Mouse (Mus musculus): ENCODE data around the gene Abhd14b. TPM values are rescaled to one million over a fixed set of nuclear protein-coding genes. Genes with fewer than 3 reads are reported as not detected.

Abhd14b gene
- 29.0 and 36.5 TPM in 2 replicates for polyA plus RNA-seq (2012; rRNA removed)

DNA sequence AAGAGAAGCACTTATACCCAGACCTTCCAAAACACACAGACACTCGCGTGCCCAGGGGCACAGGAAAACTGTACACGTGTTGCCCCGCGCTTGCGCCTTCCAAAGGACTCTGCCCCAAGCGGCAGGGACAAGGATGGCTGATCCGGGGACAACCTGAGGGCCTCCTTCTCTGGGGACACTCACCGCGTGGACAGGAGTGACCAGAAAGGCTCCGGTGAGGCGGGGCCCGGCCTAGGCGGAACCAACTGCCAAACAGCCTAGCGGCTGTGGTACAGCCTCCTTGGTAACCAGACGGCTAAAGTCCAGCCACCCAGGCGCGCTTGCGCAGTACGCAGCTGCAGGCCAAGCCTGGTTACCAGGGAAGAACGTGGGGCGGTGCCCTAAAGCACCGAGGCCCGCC, at the start of gene Abhd14b, which contains the start of gene Abhd14a:
Gene Abhd14b, plus strand, starts transcription at position 112 of the 400 bp plus-strand sequence.
Gene Abhd14a, minus strand, starts transcription at position 331 of the 400 bp plus-strand sequence.
- DNase-seq (ENCODE audit: extremely low spot score in 1 of 2, low spot score in 1 of 2) = peak; percentile 84 to 96

DNA sequence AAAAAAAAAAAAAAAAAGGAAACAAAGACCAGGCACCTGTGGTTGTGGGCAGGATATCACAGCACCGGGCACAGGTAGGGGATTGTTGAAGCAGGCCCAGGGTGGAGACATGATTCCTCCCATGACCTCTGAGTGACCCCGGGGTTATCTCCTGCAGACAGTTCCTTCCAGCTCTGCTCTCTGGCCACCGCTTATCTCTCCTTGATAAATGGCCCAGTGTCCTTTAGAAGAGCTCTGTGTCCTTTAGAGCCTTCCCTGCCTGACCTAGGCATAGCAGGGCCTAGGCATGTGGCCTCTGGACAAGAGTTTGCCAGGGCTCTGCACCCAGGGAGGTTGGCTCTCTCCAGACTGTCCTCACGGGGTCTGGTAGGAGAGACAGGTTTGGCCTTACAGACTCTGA, 49.5 kb upstream of the Abhd14b start:
- no peak for DNase-seq (ENCODE audit: extremely low spot score in 1 of 2, low spot score in 1 of 2)

DNA sequence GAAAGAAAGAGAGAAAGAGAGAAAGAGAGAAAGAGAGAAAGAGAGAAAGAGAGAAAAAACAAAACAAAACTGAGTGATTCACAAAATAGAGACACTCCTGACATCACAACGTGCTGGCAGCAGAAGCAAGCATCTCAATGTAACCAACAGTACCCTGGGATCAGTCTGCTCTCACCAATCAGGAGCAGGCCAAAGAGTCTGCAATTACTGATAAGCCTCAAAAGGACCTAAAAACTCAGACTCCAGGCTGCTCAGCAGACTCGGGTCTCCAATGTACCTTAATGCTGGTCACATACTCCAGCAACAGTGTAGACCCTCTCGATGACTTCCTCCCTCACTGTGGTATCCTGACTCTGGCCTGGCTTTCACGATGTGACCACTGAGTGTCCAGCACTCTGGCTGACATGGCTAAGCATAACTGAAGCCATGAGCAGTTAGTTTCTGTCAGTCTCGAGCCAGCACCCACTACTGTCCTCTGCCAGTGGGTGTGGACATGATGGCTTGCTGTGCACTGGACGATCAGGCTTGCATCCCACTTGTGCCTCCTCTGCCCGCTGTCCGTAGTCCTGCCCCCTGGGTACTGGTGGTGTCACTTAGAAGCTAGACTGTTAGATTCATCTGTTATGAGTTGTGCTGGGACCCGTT, 48.5 kb upstream of the Abhd14b start:
- no peak for DNase-seq (ENCODE audit: extremely low spot score in 1 of 2, low spot score in 1 of 2)

DNA sequence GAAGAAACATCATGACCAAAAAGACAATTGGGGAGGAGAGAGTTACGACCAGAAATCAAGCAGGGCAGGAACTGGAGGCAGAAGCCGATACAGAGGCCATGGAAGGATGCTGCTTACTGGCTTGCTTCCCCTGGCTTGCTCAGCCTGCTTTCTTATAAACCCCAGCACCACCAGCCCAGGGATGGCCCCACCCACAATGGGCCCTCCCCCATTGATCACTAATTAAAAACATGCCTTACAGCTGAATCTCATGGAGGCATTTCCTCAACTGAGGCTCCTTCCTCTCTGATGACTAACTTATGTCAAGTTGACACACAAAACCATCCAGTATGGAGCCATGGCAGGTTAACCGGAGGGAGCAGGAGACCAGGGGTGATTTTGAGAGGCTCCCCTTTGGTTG, 47.5 kb upstream of the Abhd14b start:
- no peak for DNase-seq (ENCODE audit: extremely low spot score in 1 of 2, low spot score in 1 of 2)

DNA sequence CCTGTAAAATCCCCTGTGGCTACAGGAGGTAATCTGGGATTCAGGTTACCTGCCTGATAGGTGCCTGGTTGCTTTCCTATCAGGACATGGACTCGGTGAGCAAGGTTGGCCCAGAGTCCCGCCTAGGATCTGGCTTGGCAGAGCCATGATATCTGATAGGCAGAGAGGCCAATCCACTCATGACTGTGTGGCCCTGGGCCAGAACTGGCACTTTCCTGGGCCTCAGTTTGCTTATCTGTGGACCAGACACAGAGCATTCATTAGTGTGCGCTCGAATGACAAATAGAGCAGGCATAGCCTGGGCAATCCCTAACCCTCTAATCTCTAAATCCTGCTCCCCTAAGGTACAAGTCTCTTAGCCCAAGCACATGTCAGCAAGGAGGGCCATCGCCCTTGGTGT, 45.1 kb upstream of the Abhd14b start:
- DNase-seq (ENCODE audit: extremely low spot score in 1 of 2, low spot score in 1 of 2) = no peak

DNA sequence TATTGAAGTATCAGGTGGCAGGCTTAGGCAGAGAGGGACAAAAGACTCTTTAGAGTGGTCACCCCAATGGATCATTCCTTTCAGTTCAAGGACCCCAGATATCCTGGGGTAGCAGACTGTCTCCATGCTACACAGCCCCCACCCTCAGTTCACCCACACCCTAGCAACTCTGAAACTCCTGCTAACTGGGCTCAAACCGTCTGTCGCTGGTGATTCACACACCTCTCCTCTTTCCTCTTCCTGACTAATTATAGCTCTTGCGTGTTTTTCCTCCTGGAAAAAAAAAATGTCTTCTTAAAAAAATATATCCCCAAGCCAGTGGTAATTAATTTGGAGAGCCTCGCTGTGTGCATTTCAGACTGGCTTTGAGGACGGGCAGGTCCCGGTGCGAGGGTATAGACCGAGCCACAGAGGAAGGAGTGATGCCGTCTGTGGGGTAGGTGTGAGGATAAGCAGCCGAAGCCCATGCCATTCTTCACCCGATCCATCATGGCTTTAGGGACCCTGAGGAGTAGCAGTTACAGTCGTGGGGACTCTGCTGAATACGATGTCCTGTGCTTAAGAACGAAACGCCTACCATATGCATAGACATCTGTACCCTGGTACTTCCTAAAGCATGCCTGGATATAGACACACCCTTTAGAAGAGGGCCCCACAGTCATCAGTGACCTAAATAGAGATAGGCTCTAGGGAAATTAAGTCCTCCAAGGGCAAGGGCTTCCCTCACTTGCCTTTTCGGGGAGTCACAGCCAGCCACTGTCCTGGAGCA, 44.5 kb upstream of the Abhd14b start:
- peak; percentile 56 to 76 for DNase-seq (ENCODE audit: extremely low spot score in 1 of 2, low spot score in 1 of 2)

DNA sequence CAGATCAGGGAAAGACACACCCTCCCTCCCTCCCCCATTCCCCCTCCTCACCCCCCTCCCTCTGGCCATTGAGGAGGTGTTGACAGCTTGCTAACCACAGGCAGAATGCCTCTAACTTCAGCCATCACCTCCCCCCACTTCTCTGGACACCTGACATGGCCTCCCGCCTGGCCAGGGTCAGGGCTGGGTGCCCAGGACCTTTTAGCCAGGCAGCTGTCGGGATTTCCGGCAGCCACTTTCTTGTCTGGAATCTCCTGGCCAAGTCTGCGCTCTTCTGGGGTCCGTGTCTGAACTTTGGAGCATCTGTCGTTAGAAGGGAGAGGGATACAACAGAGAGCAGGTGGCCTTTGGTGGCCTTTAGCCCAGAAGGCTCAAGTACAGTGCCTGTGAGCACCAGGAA, 42.0 kb upstream of the Abhd14b start:
- no peak for DNase-seq (ENCODE audit: extremely low spot score in 1 of 2, low spot score in 1 of 2)

DNA sequence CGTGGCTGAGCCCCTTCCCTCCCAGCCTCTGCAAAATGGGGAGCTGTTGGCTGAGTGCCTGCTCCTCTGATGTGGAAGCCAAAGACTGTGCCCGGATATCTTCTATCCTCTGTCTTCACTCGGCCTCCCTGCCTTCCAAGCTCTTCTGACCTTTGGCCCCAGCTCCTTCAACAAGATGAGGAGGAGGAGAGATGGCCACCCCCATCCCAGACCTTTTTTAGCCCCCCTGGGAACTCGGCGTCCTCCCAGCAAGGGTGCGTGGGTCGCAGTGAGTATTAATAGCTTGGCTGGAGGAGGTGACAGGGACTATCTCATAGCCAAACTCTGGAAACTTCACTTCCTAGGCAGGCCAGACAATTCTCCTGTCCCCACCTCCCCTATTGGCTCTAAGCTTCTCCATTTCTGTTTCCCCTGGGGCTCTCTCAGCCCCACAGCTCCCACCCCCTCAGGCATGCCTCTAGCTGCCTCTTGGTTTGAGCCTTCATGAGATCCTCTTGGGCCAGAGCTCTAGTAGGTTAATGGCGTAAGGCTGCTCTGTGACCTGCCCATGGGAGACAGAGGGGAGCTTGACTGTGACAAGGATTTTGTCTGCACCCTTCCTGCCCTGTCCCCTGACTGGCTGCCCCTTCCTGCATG, 40.7 kb upstream of the Abhd14b start:
- peak in 1 of 2 experiments; percentile 61 for DNase-seq (ENCODE audit: extremely low spot score in 1 of 2, low spot score in 1 of 2)

DNA sequence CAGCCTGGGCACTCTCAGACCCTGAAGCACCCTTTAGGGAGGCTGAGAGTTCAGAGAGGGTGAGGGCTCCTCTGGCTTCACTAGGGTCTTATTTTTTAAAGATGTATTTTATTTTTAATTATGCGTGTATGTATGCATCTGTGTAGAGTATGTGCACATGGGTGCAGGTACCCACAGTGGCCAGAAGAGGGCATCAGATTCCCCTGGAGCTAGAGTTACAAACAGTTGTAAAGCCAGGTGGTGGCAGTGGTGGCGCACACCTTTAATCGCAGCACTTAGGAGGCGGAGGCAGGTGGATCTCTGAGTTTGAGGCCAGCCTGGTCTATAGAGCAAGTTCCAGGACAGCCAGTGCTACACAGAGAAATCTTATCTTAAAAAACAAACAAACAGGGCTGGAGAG, 38.2 kb upstream of the Abhd14b start:
- no peak for DNase-seq (ENCODE audit: extremely low spot score in 1 of 2, low spot score in 1 of 2)

DNA sequence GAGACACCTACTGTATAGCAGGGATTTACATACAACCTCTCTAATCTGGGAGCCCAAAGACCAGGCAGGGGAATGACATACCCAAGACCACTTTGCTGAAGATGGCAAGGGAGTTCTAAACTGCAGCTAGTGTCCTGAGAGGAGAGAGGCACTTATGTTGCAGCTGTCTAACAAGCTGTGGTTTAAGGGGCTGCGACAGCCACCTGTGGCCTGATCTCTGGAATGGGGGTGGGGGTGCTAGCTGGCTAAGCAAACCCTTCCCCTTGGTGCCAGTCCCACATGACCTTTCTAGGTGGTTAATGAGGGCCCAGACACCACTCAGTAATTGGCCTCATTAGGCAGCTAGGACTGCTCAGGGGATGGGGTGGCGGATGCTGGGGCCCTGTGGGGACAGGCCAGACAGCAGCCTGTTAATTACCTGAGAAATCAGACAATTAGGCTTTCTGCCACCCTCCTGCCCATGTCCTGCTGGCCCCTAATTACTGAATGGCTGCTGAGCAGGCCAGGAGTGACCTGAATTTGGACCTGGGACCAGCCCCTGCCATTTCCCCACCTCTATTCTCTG, 37.1 kb upstream of the Abhd14b start:
- DNase-seq (ENCODE audit: extremely low spot score in 1 of 2, low spot score in 1 of 2) = no peak

DNA sequence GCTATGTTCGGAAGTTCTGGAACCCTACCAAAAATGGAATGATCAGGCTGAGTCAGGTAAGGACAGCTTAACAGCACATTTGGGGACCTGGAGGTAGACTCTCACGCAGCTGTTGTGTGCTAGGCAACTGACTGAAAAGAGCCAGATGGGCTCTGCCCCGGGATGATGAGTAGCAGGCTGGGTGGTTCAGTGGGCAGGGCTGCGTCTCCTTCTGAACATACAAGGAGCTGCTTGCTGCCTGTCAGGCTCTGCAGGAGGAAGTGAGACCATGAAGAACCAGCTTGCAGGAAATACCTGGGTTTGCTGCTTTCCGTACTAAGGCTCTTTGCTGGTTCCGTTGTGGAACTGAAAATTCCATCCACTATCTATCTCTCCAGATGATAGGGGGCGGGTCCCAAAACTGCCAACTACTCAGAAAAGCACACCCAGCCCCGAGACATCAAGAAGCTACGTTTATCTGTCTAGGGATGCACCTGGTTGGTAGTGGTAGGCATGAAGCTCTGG, 36.1 kb upstream of the Abhd14b start:
- peak; percentile 72 to 78 for DNase-seq (ENCODE audit: extremely low spot score in 1 of 2, low spot score in 1 of 2)

DNA sequence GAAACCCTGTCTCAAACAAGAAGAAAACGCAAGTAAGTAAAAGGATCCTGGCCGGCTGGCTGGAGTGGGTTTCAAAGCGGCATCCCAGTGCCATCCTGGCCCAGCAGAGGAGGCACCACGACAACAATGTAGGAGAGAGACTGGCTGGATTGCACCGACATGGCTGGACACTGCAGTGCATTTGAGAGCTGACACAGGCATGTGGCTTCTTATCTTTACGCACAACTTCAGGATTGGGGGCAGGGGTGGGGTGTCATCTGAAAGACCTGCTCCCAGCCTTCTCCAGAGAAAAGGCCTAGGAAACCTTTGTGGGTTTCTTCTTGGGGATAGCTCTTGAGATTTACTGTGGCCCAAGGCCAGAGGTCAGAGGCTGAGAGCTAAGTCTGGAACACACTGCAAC, 35.5 kb upstream of the Abhd14b start:
- no peak for DNase-seq (ENCODE audit: extremely low spot score in 1 of 2, low spot score in 1 of 2)

DNA sequence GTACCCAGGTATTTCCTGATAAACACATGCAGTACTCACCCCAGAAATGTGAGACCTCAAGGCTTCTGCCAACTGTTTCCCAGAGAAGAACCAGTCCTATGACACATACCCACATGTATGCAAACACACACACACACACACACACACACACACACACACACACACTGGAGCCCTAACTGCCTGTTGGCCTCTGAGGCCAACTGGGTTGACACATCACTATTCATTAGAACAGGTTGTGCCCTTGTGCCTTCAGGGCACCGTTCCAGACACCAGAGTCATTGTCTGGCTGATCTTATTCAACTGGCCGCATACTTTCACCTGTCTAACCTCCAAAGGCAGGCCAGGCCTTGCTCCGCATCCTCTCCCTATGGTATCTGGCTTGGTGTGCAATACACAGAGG, 35.0 kb upstream of the Abhd14b start:
- DNase-seq (ENCODE audit: extremely low spot score in 1 of 2, low spot score in 1 of 2) = no peak

DNA sequence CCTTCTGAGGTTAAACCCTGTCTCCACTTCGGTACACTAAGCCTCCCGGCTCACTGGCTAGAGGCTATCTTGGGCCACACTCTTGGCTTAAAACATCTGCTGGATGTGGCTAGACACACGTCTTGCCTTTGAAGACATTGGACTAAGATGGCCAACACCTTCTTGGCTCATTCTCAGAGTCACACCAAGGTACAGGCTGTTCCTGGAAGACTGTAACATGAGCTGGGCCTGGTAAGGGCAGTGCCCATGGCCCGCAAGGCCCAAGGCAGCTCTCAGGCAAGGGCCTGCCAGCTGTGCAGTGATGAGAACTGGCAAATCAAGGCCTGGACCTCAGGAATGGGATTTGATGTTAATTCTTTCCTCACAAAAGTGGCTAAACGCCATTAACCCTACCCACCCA, 33.7 kb upstream of the Abhd14b start:
- DNase-seq (ENCODE audit: extremely low spot score in 1 of 2, low spot score in 1 of 2) = no peak

DNA sequence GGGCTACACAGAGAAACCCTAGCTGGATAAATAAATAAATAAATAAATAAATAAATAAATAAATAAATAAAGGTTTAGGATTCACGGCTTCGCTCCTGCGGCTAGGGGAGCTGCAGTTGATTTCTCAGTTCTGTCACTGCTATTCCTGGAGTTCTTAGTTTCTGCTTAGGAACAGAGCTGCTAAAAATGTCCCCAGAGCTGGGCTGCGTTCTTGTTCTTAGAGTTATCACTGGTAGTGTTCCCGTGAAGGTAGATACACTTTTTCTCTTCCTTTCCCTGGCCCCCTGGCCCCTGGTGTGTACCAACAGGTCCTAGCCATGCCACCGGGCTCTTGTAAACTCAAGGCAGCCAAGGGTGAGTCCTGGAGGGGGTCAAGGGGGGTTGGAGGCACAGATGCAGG, 30.4 kb upstream of the Abhd14b start:
- DNase-seq (ENCODE audit: extremely low spot score in 1 of 2, low spot score in 1 of 2) = no peak

DNA sequence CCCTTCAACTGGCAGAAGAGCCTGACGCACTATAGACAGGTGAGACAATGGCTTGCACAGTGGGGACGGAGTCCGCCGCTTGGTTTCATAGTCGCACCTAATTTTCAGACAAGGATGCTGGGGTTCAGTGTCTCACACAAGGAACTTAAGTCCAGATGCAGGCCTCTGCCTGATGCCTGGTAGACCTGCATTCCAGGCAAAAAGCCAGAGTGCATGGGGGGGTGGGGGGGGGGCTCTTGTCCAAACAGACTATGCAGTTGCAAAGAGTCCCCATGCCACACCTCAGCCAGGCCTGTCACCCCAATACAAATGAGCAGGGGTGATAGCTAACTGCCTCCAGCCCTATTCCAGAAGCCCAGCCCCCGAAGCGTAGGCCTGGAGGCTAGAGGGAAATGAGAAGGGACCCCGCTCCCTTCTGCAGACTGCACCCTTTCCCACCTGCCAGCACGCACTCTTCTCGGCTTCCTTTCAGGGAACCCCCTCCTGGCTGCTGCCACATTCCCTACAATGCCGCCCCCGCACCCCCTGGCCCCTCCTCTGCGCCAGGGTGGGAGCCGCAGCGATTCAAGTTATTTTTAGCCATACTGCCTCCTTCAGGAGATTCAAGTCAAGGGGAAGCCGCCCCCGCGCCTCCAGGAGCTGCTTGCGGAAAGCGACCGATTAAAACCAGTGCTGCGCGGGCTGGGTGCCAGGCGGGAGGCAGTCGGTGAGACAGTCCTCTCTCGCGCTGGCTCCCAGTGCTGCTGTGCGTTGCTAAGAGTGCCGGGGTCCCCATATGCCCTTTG, 29.2 kb upstream of the Abhd14b start:
- peak; percentile 96 to 98 for DNase-seq (ENCODE audit: extremely low spot score in 1 of 2, low spot score in 1 of 2)

DNA sequence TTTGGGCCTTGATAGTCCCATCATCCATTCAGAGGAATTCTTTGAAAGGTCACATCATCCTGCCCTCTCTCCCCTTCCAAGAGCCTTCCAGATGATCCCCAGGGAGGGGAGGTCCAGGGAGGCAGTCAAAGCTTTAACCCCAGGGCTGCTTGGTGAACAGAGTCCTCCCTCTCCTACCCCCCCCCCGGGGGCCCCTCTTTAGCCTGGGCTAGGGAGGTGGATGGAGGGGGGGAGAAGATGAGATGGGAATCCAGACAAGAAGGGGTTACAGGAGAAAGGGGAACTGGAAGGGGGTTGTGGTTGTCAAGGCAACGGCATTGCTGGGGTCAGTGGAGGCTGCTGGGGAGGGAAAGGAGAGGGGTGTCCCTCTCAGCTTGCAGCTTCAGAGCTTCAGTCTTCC, 26.7 kb upstream of the Abhd14b start:
- no peak for DNase-seq (ENCODE audit: extremely low spot score in 1 of 2, low spot score in 1 of 2)

DNA sequence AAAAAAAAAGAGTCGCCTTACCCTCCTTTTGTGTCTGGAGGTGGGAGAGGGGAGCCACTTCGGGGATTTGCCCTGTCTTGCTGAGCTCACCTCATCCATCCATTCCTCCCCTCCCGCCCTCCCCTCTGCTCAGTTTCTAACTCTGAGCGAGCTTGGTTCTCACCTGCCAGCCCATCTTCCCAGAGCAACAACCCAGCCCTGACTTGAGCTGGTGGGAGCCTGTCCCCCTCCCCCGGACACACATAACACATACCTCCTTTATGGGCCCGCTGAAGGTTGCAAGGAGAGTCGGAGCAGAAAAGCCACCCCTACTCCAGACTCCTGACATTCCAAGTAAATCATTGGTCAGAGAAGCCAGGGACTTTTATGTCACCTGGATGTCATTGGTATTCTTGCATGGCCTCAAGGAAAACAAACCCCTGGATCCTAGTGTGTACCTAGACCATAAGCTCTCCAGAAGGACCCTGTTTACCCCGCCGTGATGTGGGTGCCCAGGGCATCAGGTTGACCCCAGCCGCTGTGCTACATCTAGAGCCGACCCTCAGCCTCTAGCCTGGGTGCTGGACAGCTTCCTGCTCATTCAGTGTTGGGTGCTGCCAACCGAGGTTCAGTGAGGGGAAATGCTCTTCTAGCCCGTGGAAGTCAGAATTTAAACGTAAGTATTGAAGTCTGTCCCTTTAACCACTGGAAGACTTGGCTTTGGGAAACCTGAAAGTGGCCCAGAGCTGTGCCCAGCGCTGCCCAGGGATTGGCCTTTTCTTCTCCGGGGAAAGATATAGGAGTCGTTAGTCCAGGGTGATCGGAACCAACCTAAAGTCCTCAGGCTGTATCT, 26.0 kb upstream of the Abhd14b start:
- no peak for DNase-seq (ENCODE audit: extremely low spot score in 1 of 2, low spot score in 1 of 2)

DNA sequence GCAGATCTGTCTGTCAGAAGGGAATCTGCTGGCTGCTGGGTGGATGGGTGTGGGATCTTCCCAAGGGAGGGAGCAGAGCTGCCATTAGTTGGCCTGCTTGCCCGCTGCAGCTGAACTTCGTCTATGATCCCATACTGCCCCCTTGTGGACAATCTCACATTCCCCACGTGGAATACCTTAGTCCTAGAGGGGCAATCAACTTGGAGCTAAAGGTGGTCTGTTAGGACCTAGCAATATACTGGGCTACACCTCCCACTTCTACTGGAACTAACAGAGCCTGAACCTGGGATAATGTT, 25.4 kb upstream of the Abhd14b start:
- peak; percentile 78 to 97 for DNase-seq (ENCODE audit: extremely low spot score in 1 of 2, low spot score in 1 of 2)

DNA sequence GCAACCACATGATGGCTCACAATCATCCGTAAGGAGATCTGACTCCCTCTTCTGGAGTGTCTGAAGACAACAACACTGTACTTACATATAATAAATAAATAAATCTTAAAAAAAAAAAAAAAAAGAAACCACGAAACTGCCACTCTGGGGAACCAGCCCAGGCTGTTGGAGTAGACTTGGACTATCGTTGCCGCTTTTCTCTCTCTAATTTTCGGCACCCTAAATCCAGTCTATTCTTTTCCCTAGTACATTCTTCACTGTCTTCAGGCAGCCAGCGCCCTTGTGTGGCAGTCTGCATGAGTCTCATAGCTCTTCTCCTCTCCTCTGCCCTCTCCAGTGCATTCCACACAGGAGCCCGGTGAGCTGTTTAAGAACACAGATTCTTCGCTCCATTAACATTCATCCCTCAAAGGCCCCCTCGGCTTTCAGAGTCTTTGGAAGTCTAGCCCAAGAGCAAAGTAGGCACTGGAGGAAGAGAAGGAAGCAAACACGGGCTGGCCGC, 18.5 kb upstream of the Abhd14b start:
- DNase-seq (ENCODE audit: extremely low spot score in 1 of 2, low spot score in 1 of 2) = no peak
